In genomic region chr6:71324816-71325215, GRCm38 (mm10) we compare ENCODE assay signal across 27 mouse cellular contexts. TPM values are rescaled to one million over a fixed set of nuclear protein-coding genes. Genes with fewer than 3 reads are reported as not detected.
"Had no signal": no experiment of that assay in that cellular context is flagged by ENCODE, and none has a peak within 500 bp of the region (broad histone marks: within the 10 kb centered on the region; RNA-seq: fewer than 3 reads in every experiment).

No protein-coding gene starts in this region.

- DNase-seq: kidney, adult 11 months; kidney, adult 9 months; kidney, postnatal 14 days; kidney, postnatal 4 days; left cerebral cortex, postnatal 4 days; liver, postnatal 0 days; lung, embryonic 14.5 days; right cerebral cortex, adult 18-20 months; right cerebral cortex, postnatal 14 days; right cerebral cortex, postnatal 4 days; spleen, adult 18-20 months had no signal

- H3K27me3 ChIP-seq: intestine, embryonic 15.5 days; limb, embryonic 12.5 days; limb, embryonic 15.5 days; midbrain, embryonic 12.5 days; midbrain, embryonic 15.5 days; neural tube, embryonic 12.5 days; neural tube, embryonic 15.5 days had no signal

- H3K36me3 ChIP-seq: intestine, embryonic 15.5 days; limb, embryonic 12.5 days; limb, embryonic 15.5 days; midbrain, embryonic 12.5 days; midbrain, embryonic 15.5 days; neural tube, embryonic 12.5 days; neural tube, embryonic 15.5 days had no signal

- H3K4me1 ChIP-seq: intestine, embryonic 15.5 days; limb, embryonic 12.5 days; limb, embryonic 15.5 days; midbrain, embryonic 12.5 days; midbrain, embryonic 15.5 days; neural tube, embryonic 12.5 days; neural tube, embryonic 15.5 days had no signal

- H3K27ac ChIP-seq: intestine, embryonic 15.5 days; limb, embryonic 12.5 days; limb, embryonic 15.5 days; liver, embryonic 14.5 days; macrophage; midbrain, embryonic 12.5 days; midbrain, embryonic 15.5 days; neural tube, embryonic 12.5 days; neural tube, embryonic 15.5 days had no signal

- H3K4me3 ChIP-seq: intestine, embryonic 15.5 days; limb, embryonic 12.5 days; limb, embryonic 15.5 days; midbrain, embryonic 12.5 days; midbrain, embryonic 15.5 days; neural tube, embryonic 12.5 days; neural tube, embryonic 15.5 days had no signal

RNA-seq across cellular contexts. Expression of gene Cd8b1, which starts 2.2 kb away (rescaled TPM):
- total RNA-seq: layer of hippocampus, adult 18-20 months; layer of hippocampus, postnatal 14 days; left cerebral cortex, adult 8-10 months; left cerebral cortex, postnatal 14 days; left cerebral cortex, postnatal 4 days had no signal
- polyA plus RNA-seq: intestine, embryonic 15.5 days; limb, embryonic 12.5 days; limb, embryonic 15.5 days; liver, embryonic 11.5 days; liver, embryonic 14.5 days; liver, postnatal 0 days; lung, embryonic 14.5 days; midbrain, embryonic 12.5 days; midbrain, embryonic 15.5 days; neural tube, embryonic 12.5 days; neural tube, embryonic 15.5 days; stomach, embryonic 16.5 days had no signal

RNA-seq across cellular contexts. Expression of gene Smyd1, which starts 2.8 kb away (rescaled TPM):
- total RNA-seq: megakaryocyte, adult 5-6 weeks had no signal
- polyA plus RNA-seq: macrophage had no signal

RNA-seq across cellular contexts. Expression of gene Cd8a, which starts 48.4 kb away (rescaled TPM):
- total RNA-seq: layer of hippocampus, adult 18-20 months; layer of hippocampus, postnatal 14 days; left cerebral cortex, postnatal 14 days; left cerebral cortex, postnatal 4 days had no signal
- polyA plus RNA-seq: intestine, embryonic 15.5 days; limb, embryonic 15.5 days; liver, embryonic 11.5 days; liver, embryonic 14.5 days; lung, embryonic 14.5 days; midbrain, embryonic 12.5 days; midbrain, embryonic 15.5 days; neural tube, embryonic 12.5 days; neural tube, embryonic 15.5 days; stomach, embryonic 16.5 days had no signal
